Mouse (Mus musculus): ENCODE data around the gene Csnk2a1.
A peak's percentile ranks its signal among the peaks of the same experiment; 100 is the strongest.

The Csnk2a1 gene

GRCm38 (mm10) chr2:152226248-152227050 lies at the start of gene Csnk2a1:
Gene Csnk2a1 (plus strand): TSS chr2:152226839.
- DNase-seq (ENCODE audit: low read depth) = peak; percentile 95

- DNase-seq (ENCODE audit: low read depth) = no peak
Measured at GRCm38 (mm10) chr2:152177162-152177805, 49.4 kb upstream of the Csnk2a1 start.

GRCm38 (mm10) chr2:152177806-152178170 lies 48.9 kb upstream of the Csnk2a1 start:
- no peak for DNase-seq (ENCODE audit: low read depth)

DNA sequence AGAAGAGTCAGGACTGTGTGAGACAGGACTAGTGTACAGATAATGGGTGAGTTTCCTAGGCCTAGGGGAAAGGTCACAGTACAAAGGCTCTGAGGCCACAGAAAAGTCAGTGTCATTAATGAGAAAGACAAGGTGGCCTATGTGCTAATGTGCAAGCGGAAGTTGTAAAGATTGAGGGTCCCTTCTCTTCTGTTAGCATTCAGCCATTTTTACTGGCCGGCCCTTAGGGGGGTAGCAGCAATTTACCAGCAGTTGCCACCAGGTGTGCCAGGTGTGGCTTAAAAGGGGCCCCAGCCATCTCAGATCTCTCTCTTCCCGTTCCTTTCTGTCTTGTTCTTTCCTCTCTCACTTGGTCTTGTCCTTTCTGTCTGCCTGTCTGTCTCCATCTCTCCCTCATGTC lies 48.3 kb upstream of the Csnk2a1 start:
- no peak for DNase-seq (ENCODE audit: low read depth)

GRCm38 (mm10) chr2:152179301-152179700 lies 47.3 kb upstream of the Csnk2a1 start:
- no peak for DNase-seq (ENCODE audit: low read depth)

DNA sequence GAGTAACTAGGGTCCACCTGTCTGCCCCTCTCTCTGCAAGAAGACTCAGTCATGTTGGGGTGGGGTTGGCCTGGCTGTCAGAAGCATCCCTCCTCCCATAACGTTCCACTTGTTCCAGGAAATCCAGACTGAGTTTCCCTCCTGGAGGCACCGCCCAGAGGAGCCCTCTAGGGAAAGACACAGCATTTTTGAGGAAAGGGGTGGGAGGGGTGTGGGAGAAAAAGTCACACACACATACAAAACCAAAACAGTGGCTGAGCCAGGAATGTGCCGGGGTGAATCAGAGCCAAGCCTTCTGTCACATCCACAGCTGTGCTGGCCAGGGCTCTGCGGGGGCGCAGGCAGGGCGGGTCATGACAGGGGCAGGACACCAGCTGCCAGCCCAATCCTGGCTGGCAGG lies 46.3 kb upstream of the Csnk2a1 start:
- no peak for DNase-seq (ENCODE audit: low read depth)

- DNase-seq (ENCODE audit: low read depth) = no peak
Measured at GRCm38 (mm10) chr2:152187132-152187531, 39.5 kb upstream of the Csnk2a1 start.

DNA sequence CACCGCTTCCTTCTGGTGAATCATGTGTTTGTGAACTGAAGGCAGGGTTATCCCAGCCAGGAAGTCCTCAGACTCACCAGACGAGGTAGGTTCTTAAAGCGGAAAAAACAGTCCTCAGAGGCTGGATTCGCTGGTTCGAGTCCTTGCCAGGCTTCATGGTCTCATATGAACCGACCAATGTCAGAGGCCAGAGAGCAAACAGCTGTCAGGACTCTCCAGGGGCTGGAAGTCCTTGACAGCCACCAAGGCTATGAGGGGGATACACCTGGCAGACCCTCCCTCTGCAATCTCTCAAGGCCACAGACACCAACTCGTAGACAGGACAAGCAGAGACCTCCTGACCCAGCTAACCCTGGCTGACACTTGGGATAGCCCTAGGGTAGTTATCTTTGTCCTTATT lies 37.4 kb upstream of the Csnk2a1 start:
- DNase-seq (ENCODE audit: low read depth) = peak; percentile 8

- no peak for DNase-seq (ENCODE audit: low read depth)
Measured at GRCm38 (mm10) chr2:152189640-152190039, 37.0 kb upstream of the Csnk2a1 start.

- no peak for DNase-seq (ENCODE audit: low read depth)
Measured at GRCm38 (mm10) chr2:152190161-152190560, 36.5 kb upstream of the Csnk2a1 start.

DNA sequence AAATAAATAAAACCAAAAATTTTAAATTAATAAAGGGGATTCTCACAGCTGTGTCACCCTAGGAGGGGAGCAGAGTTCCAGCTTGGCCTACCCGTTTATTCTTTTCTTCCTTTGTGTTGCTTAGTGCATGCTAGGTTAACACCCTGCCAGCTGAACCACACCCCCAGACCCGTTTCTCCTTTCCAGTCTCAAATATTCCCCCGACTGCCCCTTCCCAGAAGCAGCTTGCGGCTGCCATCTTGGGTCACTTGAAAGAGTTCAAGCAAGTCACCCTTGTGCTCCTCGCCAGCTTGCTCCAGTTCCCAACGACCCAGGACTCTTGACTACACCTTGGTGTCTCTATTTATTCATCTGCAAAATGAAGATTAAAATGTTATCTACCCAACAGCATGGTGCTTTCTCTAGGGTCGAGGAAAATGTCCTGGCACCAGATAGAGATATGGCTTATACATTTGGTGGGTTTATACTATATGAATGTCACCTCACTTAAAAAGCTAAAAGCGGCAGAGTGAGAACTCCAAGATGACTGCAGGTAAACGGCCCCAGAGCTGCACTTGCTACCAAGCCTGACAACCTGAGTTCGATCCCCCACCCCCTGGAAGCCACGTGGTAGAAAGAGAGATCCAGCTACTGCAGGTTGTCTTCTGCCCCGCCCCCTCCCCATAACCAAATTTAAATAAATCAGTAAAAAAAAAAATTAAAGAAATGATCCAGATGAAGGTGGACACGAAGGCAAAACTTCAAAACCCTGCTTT lies 33.9 kb upstream of the Csnk2a1 start:
- no peak for DNase-seq (ENCODE audit: low read depth)

DNA sequence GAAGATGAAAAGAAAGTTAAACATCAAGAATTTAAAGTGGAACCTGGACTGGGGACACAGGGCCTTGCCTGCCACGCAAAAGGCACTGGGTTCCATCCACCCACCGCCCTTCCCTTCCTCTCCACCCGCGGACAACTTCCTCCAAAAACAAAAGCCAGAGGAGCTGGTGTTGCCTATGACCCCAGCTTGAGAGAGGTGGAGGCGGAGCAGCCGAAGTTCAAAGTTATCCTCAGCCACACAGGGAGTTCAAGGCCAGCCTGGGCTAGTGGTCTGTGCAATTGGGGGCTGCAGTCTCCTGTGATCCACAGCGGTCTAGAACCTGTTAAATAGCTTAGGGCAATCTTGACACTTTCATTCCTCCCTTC lies 33.3 kb upstream of the Csnk2a1 start:
- no peak for DNase-seq (ENCODE audit: low read depth)

- no peak for DNase-seq (ENCODE audit: low read depth)
Measured at GRCm38 (mm10) chr2:152194586-152194985, 32.1 kb upstream of the Csnk2a1 start.

DNA sequence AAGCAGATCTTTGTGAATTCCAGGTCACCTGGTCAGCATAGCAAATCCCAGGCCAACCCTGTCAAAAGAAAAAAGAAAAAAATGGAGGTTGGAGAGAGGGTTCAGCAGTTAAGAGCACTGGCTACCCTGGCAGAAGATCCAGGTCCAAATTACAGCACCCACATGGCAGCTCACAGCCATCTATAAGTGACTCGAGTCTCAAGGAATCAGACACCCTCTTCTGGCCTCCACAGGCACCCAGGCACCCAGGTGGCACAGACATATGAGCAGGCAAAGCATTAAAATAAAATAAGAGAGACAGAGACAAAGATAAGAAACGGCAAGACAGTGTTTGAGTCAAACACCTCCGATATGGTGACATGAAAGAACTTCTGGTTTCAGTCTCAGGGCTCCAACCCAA lies 29.7 kb upstream of the Csnk2a1 start:
- no peak for DNase-seq (ENCODE audit: low read depth)

GRCm38 (mm10) chr2:152197301-152197712 lies 29.3 kb upstream of the Csnk2a1 start:
- DNase-seq (ENCODE audit: low read depth) = peak; percentile 83

DNA sequence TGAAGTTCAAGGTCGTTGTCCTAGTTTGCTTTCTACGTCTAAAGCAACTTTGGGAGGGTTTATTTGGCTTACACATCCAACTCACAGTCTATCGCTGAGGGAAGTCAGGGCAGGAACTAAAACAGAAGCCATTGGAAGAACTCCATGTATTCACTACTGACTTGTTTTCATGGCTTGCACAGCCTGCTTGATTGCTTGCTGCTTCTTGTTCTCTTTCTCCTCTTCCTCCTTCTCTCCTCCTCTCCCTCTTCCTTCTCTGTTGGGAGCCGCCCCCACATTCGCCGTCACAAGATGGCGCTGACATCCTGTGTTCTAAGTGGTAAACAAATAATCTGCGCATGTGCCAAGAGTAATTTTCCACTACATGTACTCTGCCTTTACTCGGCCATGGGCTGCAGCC lies 20.5 kb upstream of the Csnk2a1 start:
- DNase-seq (ENCODE audit: low read depth) = peak; percentile 20

DNA sequence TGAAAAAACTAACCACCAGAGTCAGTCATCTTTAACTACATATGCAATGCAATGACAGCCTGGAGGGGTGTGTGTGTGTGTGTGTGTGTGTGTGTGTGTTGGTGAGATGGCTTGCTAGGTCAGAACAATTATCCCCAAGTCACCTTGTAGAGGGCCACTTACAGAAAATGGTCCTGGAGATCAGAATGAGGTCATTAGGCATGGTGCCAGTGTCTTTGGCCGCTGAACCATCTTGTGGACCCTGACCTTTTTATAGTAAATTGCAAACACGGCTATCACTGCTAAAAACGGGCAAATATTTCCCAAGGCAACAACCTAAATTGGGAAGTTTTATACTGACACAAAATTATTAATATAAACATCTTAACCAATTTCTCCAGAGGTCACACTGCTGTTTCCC lies 14.8 kb upstream of the Csnk2a1 start:
- no peak for DNase-seq (ENCODE audit: low read depth)

- DNase-seq (ENCODE audit: low read depth) = peak; percentile 50
Measured at GRCm38 (mm10) chr2:152216975-152217374, 9.7 kb upstream of the Csnk2a1 start.

DNA sequence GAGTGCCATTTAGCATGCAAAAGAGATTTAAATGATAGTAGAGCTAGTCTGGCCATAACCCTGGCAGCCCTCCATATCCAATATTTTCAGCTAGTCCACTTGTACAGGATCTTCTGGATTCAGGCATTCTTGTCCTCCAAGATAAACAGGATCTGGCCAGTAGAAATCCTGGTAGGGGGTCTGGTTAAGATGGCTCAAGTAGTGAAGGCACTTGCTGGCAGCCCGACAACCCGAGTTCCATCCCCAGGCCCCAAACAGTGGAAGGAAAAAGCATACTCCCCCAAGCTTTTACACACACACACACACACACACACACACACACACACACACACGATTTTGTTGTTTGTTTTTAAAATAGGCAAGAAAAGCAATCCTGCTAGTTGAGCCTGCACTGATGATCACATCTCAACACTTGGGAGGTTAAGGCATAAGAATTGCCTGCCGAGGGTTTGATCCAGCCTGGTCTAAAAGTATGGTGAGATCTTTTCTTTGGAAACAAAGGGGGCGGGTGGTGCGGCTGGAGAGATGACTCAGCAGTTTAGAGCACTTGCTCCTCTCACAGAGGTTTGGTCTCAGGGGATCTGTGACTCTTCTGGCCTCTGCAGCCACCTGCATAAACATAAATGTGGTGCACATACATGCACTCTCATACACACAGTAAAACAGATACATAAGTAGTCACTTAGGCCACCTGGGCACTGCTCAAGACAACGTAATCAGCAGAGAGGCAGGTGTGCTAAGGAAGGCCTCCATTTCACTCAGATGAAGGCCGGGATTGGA lies 2.9 kb upstream of the Csnk2a1 start:
- no peak for DNase-seq (ENCODE audit: low read depth)

GRCm38 (mm10) chr2:152225536-152225935 lies 1.1 kb upstream of the Csnk2a1 start:
- no peak for DNase-seq (ENCODE audit: low read depth)

GRCm38 (mm10) chr2:152227051-152227481 lies 427 bp downstream of the Csnk2a1 start:
- DNase-seq (ENCODE audit: low read depth) = peak; percentile 80

DNA sequence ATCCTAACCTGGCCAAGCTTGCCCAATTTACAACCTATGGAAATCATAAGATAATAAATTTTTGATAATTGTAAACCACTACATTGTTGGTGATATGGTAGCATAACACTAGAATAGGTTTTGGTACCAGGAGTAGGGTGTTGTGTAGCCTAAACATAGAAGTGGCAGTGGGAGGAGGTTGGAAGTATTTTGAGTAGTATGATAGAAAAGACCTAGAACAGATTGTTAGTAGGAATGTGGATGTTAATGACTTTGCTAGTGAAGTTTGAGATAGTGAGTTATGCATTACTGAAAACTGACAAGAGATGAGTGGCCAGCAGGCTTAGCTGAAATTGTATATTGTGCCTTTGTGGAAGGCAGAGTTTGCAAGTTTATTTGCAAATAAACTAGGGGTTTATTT lies 3.4 kb downstream of the Csnk2a1 start:
- DNase-seq (ENCODE audit: low read depth) = no peak
